Mouse (Mus musculus) forebrain, postnatal 0 days (tissue): ENCODE measurements around the gene Fance. TPM values are rescaled to one million over a fixed set of nuclear protein-coding genes. Genes with fewer than 3 reads are reported as not detected.

Experiments used
- ATAC-seq: fragments of 200-750 bp; cut with Nextera tagmentation; 2 replicates; pipeline ENCODE4 v1.8.0; 2017; ENCODE audit warnings: mild to moderate bottlenecking, moderate library complexity
- DNase-seq: peaks from one replicate; pipeline ENCODE4 v3.0.0-alpha.2; 2015
- H3K27ac ChIP-seq: fragments of 300-500 bp; sonication (generic); 2 replicates; pipeline ENCODE4 v1.5.1; 2014; ENCODE audit warnings: low read depth, mild to moderate bottlenecking, antibody characterized with exemption, low read length, moderate library complexity, mixed read lengths
- H3K27me3 ChIP-seq: fragments of 300-500 bp; sonication (generic); 2 replicates; pipeline ENCODE4 v1.6.1; 2014; ENCODE audit warnings: mild to moderate bottlenecking, low read length, mixed read lengths; ENCODE audit not compliant: insufficient read depth
- H3K36me3 ChIP-seq: fragments of 300-500 bp; sonication (generic); 2 replicates; pipeline ENCODE4 v1.6.1; 2014; ENCODE audit warnings: mild to moderate bottlenecking, moderate library complexity; ENCODE audit not compliant: insufficient read depth
- H3K4me1 ChIP-seq: fragments of 300-500 bp; sonication (generic); 2 replicates; pipeline ENCODE4 v1.6.1; 2014; ENCODE audit warnings: antibody characterized with exemption; ENCODE audit not compliant: insufficient read depth
- H3K4me2 ChIP-seq: fragments of 300-500 bp; sonication (generic); 2 replicates; pipeline ENCODE4 v1.6.1; 2014; ENCODE audit warnings: low read depth, mild to moderate bottlenecking, moderate library complexity
- H3K4me3 ChIP-seq: fragments of 300-500 bp; sonication (generic); 2 replicates; pipeline ENCODE4 v1.5.1; 2014; ENCODE audit warnings: low read depth, low read length, mixed read lengths
- H3K9ac ChIP-seq: fragments of 300-500 bp; sonication (generic); 2 replicates; pipeline ENCODE4 v1.6.1; 2014; ENCODE audit warnings: mild to moderate bottlenecking
- H3K9me3 ChIP-seq: fragments of 300-500 bp; sonication (generic); 2 replicates; pipeline ENCODE4 v1.6.1; 2016; ENCODE audit warnings: low read length
- CTCF ChIP-seq: sonication (generic); IDR thresholded peaks from 2 replicates; pipeline ENCODE4 v1.5.1; 2016; ENCODE audit warnings: antibody characterized with exemption, control low read depth, low read depth
- WGBS: fragments of 180-500 bp; shearing (Covaris S2); extraction: QIAGEN DNeasy Blood & Tissue Kit; methylation state at CpG from one replicate; pipeline ENCODE4 v1.1.7; 2014; 5-methylcytosine and 5-hydroxymethylcytosine counted together
- polyA plus RNA-seq: library from polyadenylated mRNA; unstranded; fragments of >200 nt; fragmentation: Nextera tagmentation; extraction: Ambion mirVana; gene quantifications from 2 replicates; pipeline ENCODE4 v1.2.1, GENCODE M21; 2015
- total RNA-seq: library from RNA; depleted of rRNA; stranded (reverse); fragments of >200 nt; gene quantifications from 2 replicates; pipeline ENCODE4 v1.2.3, GENCODE M21; 2014

Gene Fance
- total and polyA plus RNA-seq, 2 experiments from 2014 or later, result 31.2 to 35.2 TPM

DNA sequence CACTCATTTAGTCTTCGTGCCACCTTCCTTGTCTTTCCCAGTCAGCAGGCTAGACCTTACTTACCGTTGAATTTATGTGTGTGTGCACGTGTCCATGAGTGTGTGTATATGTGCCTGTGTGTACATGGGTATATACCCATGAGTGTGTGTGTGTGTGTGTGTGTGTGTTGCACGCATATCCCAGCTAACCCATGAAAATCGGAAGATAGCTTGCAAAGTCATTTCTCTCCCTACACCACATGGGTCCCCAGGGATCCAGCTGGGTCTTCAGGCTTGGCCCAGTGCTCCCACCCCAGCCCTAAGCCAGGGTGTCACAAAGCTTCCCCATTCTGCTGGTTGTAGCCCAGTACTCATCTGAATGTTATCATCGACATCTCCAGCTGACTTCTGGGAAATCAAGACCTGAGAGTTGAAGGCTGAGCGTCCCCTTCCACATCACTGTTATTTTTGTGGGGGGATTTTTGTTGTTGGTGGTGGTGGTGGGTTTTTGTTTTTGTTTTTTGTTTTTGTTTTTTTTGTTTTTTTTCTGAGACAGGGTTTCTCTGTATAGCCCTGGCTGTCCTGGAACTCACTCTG is 31.4 kb upstream of the Fance start:
- ATAC-seq (no peak), DNase-seq (no peak)
- no peak for TF ChIP-seq CTCF
- no peaks in the 10 kb centered on the region for H3K27me3 ChIP-seq
- no peak overlapping the region for H3K4me3 ChIP-seq
- no peaks in the 10 kb centered on the region for H3K36me3 ChIP-seq
- H3K4me2 ChIP-seq, result no peak overlapping the region
- no peaks in the 10 kb centered on the region for H3K4me1 ChIP-seq
- no peak overlapping the region for H3K27ac ChIP-seq
- H3K9ac ChIP-seq, result no peak overlapping the region
- 94% methylated on average over 7 of the region's 7 CpGs for WGBS
- no peaks in the 10 kb centered on the region for H3K9me3 ChIP-seq

DNA sequence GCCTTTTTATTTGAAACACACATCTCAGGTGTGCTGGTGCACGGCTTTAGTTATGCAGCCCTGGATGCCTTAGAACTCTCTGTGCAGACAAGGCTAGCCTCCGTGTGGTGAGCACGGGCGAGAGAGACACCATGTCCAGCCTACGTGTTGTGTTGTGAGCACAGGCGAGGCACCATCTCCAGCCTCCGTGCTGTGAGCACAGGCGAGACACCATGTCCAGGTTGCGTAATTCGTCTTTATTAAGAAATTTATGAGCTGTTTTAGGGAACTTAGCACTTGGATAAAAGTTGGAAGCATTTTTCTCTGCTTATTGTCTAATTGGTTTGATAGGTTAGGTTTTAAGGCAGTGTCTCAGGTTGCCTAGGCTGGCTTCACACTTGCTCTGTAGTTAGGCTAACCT is 30.1 kb upstream of the Fance start:
- no peak for ATAC-seq
- WGBS, result 91% methylated on average over 10 of the region's 10 CpGs

DNA sequence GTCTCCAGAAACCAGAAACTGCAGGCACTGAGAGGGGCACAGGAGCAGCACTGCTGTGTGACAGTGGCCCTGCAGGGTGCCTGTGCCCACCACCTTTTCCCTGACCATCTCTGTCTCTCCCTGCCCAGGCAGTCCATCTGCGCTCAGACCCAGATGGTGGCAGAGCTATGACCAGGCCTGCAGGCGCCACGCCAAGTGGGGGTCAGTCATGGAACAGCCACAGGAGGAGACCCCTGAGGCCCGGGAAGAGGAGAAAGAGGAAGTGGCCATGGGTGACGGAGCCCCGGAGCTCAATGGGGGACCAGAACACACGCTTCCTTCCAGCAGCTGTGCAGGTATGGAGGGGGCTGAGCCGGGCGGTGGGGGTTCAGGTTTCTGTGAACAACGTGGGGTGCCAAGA is 27.2 kb upstream of the Fance start:
- H3K9ac ChIP-seq, result no peak overlapping the region
- DNase-seq (no peak), ATAC-seq (no peak)

More for the DNA sequence above, 30.1 kb upstream of the Fance start:
- TF ChIP-seq CTCF, result no peak
- DNase-seq, result no peak
- no peaks in the 10 kb centered on the region for H3K36me3 ChIP-seq
- H3K27ac ChIP-seq, result no peak overlapping the region
- no peaks in the 10 kb centered on the region for H3K27me3 ChIP-seq
- no peaks in the 10 kb centered on the region for H3K9me3 ChIP-seq
- no peaks in the 10 kb centered on the region for H3K4me1 ChIP-seq
- no peak overlapping the region for H3K4me2 ChIP-seq
- no peak overlapping the region for H3K4me3 ChIP-seq
- no peak overlapping the region for H3K9ac ChIP-seq

DNA sequence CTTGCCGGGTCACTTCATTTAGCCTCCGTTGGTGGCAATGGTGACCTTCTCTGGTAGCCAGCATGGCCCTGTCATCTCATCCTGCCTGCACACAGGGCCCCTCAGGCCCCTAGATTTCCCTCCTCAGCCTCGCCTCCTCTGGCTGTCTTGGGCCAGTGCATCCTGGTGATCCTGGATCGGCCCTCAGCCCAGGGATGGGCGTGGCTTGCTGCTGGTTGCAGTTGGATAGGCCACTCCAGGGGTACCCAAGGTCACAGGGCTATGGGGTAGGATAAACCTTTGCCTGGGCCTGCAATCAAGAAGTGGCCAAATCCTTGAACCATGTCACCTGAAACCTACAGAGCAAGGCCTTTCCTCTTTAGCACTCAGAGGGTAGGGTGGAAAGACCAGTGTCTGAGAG is 26.4 kb upstream of the Fance start:
- Histone ChIP-seq H3K4me1 (no peaks in the 10 kb centered on the region), H3K4me2 (no peak overlapping the region), H3K27me3 (no peaks in the 10 kb centered on the region), H3K9me3 (no peaks in the 10 kb centered on the region), H3K27ac (no peak overlapping the region), H3K4me3 (no peak overlapping the region), H3K36me3 (no peaks in the 10 kb centered on the region), H3K9ac (no peak overlapping the region)
- no peak for TF ChIP-seq CTCF
- 46% methylated on average over 5 of the region's 5 CpGs for WGBS
- no peak for DNase-seq
- no peak for ATAC-seq

More for the DNA sequence above, 27.2 kb upstream of the Fance start:
- no peak for TF ChIP-seq CTCF
- Histone ChIP-seq H3K4me1 (no peaks in the 10 kb centered on the region), H3K36me3 (no peaks in the 10 kb centered on the region), H3K4me2 (no peak overlapping the region), H3K9me3 (no peaks in the 10 kb centered on the region), H3K27me3 (no peaks in the 10 kb centered on the region), H3K4me3 (no peak overlapping the region), H3K27ac (no peak overlapping the region)
- WGBS, result 90% methylated on average over 10 of the region's 10 CpGs

DNA sequence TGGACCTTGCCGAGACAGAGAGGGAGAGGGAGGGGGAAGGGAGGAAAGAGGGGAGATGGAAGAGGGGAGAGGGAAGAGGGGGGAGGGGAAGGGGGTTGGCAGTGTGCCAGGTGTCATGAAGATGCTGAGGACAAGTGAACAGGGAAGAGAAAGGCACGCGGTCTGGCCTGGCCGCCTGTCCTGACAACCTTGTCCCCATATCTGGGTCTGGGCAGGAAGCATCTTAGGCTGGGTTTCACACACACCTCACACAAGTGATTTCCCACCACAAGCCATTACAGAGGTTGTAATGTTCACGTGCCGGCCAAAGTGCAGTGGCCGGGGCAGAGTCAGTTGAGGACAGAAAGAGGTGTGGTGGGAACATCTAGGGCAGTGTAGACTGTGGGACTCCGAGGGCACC is 25.7 kb upstream of the Fance start:
- Histone ChIP-seq H3K9me3 (no peaks in the 10 kb centered on the region), H3K36me3 (no peaks in the 10 kb centered on the region), H3K4me2 (no peak overlapping the region), H3K27me3 (no peaks in the 10 kb centered on the region), H3K9ac (no peak overlapping the region), H3K4me1 (no peaks in the 10 kb centered on the region), H3K27ac (no peak overlapping the region), H3K4me3 (no peak overlapping the region)
- no peak for TF ChIP-seq CTCF
- ATAC-seq, result no peak
- DNase-seq, result peak; percentile 7
- 59% methylated on average over 8 of the region's 8 CpGs for WGBS

DNA sequence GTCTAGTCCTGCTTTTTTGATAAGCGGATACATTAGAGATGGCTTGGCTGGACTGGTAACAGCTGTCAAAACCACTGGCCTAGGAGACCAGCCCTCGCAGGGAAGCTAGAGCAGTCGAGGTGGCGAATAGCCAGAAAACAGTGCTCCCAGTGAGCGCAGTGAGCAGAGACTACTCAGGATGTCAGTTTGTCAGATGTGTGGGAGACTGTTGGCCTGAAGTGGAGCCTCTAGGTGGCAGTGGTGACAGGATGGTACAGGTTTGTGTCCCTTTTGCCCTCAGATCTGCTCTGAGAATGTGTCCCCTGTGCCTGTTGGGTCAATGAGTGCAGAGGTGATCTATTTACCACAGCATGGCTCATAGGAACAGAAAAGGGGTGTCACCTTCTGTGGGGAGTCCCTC is 25.3 kb upstream of the Fance start:
- no peak overlapping the region for H3K4me3 ChIP-seq
- peak; percentile 50; the same call in 1 of the 2 replicates for TF ChIP-seq CTCF
- DNase-seq (no peak), ATAC-seq (no peak)
- H3K4me1 ChIP-seq, result no peaks in the 10 kb centered on the region
- 63% methylated on average over 5 of the region's 5 CpGs for whole genome bisulfite sequencing
- no peaks in the 10 kb centered on the region for H3K9me3 ChIP-seq
- no peak overlapping the region for H3K27ac ChIP-seq
- H3K9ac ChIP-seq, result no peak overlapping the region
- no peaks in the 10 kb centered on the region for H3K36me3 ChIP-seq
- no peaks in the 10 kb centered on the region for H3K27me3 ChIP-seq
- no peak overlapping the region for H3K4me2 ChIP-seq

DNA sequence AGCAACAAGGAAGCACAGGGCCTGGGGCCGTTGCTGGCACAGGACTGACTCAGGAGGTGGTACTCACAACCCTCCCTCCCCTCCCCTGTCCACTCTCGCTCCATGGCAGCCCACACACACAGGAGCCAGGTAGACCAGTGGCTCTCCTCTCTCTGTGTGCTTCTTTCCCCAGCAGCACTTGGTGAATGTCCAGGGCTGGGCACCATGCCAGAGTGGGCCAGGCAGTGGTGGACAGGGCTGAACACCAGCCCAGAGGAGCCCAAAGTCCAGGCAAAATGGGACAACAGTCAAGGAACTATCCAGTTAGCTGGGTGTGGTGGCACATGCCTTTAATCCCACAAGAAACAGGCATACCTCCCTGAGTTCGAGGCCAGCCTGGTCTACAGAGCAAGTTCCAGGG is 23.1 kb upstream of the Fance start:
- Histone ChIP-seq H3K27ac (no peak overlapping the region), H3K27me3 (no peaks in the 10 kb centered on the region), H3K4me2 (no peak overlapping the region), H3K4me3 (no peak overlapping the region), H3K36me3 (no peaks in the 10 kb centered on the region), H3K4me1 (no peaks in the 10 kb centered on the region), H3K9me3 (no peaks in the 10 kb centered on the region), H3K9ac (no peak overlapping the region)
- DNase-seq, result peak; percentile 24
- TF ChIP-seq CTCF, result no peak
- ATAC-seq, result no peak
- 73% methylated on average over 3 of the region's 3 CpGs for WGBS
